Mouse (Mus musculus) stomach, embryonic 16.5 days (tissue): ENCODE measurements around the gene A530016L24Rik. TPM values are rescaled to one million over a fixed set of nuclear protein-coding genes. Genes with fewer than 3 reads are reported as not detected.

ENCODE experiments used
- polyA plus RNA-seq: library from polyadenylated mRNA; unstranded; fragments of >200 nt; fragmentation: Nextera tagmentation; extraction: Ambion mirVana; gene quantifications from 2 replicates; pipeline ENCODE4 v1.2.1, GENCODE M21; 2015

The A530016L24Rik gene
- polyA plus RNA-seq, 1 experiment from 2014 or later, result 0.22 TPM

Other genes starting within 250 kb of the A530016L24Rik start
- 2.4 TPM in 2 replicates for gene Tmem179, start 27.3 kb downstream of the A530016L24Rik start, polyA plus RNA-seq
- gene Inf2, start 99.3 kb downstream of the A530016L24Rik start, polyA plus RNA-seq, result 2.9 and 3.9 TPM in 2 replicates
- gene Adssl1, start 130.6 kb downstream of the A530016L24Rik start, polyA plus RNA-seq, result 2.7 and 10.3 TPM in 2 replicates
- gene Siva1, start 155.2 kb downstream of the A530016L24Rik start, polyA plus RNA-seq, result 152 and 171 TPM in 2 replicates
- 50.7 and 52.8 TPM in 2 replicates for gene Akt1, start 185.4 kb downstream of the A530016L24Rik start, polyA plus RNA-seq
- 9.7 and 12.2 TPM in 2 replicates for gene Zbtb42, start 189.4 kb downstream of the A530016L24Rik start, polyA plus RNA-seq
- gene Cep170b, start 231.0 kb downstream of the A530016L24Rik start, polyA plus RNA-seq, result 19.8 and 21.9 TPM in 2 replicates